Mouse (Mus musculus) spleen, postnatal 36 days (tissue): ENCODE measurements around the gene Slc25a43.
"Not testable (repeated sequence)": the region's sequence is repeated elsewhere in the genome, so short reads cannot be mapped to it uniquely, and the experiment has no call there.

Experiments
- DNase-seq, 2 experiments: peaks; one replicate each; pipeline ENCODE4 v3.0.0; 2022; ENCODE audit warnings: low spot score in 2 of 2, mixed read lengths in 1 of 2

Slc25a43 gene

DNA sequence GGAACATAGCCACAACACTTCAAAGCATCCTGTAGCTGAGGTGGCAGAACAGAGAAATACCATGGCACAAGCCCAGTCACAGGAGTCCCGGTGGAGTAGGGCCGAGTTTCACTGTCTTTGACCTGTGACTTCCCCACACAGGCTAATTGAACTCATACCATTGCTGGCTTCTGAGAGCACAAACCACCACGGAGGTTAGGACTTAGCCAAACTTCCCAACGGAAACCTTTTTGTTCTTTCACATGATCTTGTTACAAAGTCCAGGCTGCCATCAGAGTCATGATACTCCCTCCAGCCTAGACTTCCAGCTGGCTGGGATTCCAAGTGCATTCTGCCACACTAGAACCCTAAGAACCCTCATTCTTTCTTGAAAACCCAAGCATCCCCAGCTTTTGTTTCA, 34.2 kb downstream of the Slc25a43 start:
- DNase-seq, result no peak

DNA sequence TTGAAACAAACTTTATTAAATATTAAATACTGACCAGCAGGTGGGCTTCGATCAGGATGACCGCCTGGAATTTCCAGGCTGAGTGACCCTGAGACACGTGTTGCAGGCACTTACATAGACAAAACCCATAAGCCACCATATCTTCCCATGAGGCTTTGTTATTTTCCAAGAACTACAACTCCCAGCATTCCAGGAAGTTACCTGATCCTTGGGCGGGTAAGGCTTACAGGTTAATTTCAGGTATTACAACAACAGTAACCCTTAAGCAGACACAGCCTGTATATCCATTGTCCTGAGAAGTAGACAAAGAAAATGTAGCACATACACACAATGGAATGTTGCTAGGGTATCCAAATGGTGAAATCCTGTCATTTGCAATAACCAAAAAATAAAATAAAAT, 45.9 kb downstream of the Slc25a43 start:
- DNase-seq, result no peak

DNA sequence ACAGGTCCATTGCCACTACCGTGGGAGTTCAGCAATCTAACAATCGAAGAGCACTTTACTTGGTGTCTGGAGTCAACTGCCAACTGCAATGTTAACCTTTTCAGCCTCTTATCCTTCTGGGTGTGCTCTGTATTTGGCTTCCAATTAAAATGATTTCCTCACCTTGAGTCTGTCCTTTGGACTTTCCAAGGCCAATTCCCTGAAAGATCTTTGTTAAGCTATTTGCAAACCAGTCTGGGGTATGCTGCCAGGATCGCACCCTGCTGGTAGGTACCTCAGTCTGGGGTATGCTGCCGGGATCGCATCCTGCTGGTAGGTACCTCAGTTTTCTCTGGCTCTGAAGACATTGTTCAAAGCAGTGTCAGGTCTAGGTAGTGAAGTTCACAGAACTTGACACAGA, 51.1 kb downstream of the Slc25a43 start:
- DNase-seq, result no peak

DNA sequence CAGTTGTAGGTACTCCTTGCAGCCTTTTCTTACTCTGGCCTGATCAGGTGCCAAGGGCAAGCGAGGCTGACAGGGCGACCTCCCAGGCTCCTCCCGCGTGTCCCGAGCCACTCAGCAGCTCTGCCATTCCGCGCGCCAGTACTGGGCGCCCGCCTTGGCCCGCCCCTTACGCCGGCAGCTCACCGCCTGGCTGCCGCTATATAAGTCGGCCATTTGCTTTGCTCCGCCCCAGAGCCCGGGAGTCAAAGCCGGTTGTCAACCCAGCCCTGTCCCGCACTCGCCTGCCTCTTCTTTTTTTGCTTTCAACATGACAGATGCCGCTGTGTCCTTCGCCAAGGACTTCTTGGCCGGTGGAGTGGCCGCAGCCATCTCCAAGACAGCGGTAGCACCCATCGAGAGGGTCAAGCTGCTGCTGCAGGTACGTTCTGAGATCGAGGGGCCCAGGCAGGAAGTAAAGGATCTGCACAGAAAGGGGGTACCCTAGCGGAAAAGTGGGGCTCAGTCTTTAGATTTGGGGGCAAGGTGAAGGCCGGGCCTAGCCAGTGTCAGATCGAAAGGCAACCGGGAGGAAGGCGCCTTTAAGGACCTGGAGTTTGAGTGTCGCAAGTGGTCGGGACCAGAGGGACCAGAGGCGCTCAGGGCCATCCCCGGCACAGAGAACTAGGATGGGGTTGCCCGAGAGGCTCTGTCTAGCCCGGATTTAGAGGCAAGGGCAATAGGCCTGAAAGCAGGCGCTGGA, 52.1 kb downstream of the Slc25a43 start, which contains the start of gene Slc25a5:
Gene Slc25a5 (plus strand): TSS at position 228 of the 739 bp plus-strand sequence.
- peak; percentile 87 to 88 for DNase-seq

DNA sequence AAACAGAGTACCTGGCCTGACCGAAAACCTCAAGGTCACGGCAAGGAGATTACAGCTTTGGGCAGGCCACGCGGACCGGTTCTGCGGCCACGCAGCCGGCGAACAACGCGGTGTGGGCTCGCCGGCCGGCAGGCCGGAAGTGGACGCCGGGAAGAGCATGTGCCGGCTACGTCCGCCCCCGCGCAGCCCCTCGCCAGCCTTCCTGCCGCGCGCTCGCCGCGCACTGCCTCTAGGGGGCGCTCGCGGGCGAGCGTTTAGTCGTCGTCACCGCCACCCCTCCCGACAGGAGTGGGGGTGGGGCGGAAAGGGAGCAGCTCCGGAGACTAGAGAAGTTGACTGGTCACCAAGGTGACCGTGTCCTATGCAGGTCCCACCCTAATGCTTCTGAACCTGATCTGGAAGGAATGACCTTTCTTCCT, 52.7 kb downstream of the Slc25a43 start:
- peak; percentile 77 to 79 for DNase-seq

DNA sequence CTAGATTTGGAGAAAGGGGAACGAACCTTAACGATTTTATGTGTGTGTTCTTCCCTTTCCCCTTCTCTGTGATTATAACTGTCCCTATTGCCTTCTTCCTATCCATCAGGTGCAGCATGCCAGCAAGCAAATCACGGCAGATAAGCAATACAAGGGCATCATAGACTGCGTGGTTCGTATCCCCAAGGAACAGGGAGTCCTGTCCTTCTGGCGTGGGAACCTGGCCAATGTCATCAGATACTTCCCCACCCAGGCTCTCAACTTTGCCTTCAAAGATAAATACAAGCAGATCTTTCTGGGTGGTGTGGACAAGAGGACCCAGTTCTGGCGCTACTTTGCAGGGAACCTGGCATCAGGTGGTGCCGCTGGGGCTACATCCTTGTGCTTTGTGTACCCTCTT, 53.3 kb downstream of the Slc25a43 start:
- not testable (repeated sequence) for DNase-seq

DNA sequence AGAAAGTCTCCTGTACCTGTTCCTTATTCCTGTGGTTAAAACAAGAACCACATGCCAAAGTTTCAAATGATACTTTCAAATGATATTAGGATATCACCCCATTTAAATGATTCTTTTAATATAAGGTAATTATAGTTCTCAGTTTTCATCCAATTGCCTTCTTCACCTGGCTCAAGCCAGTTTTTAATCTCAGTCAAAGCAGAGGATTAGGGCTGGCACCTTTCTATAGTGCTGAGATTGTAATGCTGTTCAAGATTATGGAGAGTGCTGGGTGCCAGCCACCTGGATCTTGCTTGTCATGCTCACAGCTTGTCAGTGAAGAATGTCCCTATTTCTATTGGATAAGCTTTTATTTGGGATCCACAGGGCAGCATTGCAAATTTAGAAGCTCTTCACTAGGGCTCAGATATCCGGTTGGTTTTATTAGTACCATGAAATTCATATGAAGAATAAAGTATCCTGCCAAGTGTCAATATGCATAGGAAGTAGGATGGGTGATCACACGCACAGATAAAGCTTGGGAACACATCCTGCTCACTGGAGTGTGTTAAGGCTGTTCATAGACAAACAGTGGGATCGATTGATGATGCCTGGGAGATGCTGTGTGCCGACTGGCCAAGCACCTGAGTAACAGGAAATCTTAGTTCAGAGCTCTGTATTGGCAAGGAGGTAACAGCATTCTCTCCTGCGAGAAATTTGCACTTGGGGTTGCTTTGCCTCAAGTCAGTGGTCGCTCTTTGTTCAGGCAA, 55.8 kb downstream of the Slc25a43 start:
- DNase-seq, result no peak

DNA sequence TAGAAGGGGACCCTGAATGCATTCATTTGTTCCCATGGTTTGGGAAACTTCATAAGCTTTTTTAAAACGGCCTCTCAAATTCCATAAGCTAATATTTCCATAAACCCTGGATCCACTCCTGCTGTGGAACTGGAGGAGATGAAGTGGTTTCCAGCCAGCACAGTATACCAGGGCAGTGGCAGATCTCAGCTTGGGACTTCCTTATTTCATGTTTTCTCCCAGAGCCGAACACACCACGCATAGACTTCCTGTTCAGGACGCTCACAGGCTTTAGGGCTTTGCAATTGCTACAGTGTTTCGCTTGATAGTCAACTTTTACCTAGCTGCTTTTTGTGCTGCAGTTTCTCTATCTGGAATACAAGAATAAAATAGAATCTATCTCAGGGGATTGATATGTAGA, 59.7 kb downstream of the Slc25a43 start:
- peak in 1 of 2 experiments; percentile 28 for DNase-seq

DNA sequence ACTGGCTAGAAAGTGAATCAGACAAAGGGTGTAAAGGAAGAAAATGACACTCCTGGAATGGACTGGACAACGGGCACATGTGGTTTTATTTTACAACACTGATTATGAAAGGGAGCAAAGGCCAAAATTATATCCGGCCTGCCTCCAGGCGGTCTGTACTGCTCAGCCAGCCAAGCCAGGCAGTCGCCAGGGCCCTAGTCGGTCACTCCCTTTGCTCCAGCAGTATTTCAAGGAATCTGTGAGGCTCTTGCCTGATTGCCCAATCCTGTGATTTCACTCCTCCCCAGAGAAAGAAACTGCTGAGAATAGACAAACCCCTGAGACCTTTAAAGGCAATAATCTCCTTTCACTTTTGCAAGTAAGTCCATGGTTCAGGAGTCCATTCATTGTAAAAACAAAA, 60.7 kb downstream of the Slc25a43 start:
- no peak for DNase-seq

DNA sequence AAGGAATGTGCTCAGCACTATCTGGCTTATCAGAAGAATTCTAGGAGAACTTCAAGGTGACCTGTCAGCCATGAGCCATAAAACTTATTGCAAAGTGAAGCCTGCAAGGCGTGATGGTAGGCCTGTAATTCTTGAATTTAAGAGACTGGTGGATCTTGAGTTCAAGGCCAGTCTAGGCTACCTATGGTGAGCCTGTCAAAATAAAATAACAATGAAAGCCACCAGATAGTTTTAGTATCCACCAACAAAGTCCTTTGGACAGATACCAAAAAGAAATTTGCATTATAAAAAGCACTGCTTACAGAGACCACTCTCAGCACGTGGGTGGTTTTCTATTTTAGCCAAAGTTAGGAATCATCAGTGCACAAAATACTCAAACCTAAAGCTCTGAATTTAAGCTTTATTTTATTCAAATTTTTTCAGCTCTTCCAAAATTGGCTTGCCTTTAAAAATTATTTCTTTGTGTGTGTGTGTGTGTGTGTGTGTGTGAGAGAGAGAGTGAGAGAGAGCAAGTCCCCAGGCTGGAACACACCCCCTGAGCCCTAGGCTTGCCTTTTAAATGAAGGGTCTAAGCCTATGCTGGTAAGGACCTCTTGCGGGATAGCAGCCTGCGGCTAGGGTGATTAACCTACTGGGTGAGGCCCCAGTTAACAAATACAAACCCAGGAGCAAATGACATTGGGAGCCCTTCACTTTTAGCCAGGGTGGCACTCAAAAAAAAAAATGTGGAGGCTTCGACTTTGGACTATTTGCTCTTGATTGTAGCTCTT, 62.2 kb downstream of the Slc25a43 start:
- no peak for DNase-seq

DNA sequence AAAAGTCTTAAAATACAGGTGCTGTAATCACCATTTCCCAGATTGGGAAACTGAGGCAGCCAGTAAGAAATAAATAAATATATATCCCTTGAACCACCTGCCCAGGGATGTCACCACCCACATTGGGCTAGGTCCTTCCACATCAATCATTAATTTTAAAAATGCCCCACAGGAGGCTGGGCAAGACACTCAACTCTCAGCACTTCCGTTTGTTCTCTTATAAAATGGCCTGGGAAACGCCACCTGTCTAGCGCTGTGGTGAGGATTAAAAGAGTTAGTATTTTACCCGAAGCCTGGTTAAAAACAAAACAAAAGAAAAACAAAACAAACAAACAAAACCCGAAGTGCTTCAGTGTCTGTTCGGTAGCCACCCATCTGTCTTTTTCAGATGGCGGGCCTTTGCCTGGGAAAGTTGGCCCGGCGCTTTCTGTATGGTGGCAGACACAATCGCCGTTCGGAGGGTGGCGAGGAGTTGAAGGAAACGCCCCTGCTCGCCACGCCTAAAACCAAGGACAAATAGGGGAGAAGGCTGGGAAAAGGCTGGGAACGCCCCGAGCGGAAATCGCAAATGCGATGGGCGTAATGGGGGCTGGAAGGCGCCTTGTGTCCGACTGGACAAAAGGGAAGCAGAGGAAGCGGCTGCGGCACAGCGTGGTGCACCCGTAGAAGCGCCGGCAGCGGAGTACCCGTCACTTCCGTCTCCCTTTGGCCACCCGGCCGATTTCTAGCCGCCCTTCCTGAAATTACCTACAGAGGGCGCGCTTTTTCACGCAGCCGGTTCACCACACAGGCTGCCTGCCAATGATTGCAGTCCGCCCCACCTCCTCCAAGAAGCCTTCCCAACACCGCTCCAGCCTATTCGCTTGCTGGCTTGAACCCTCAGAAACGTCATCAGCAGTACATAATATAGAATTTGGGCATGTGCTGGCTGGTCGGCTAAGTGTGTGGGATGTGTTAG, 64.2 kb downstream of the Slc25a43 start:
- DNase-seq, result peak; percentile 84 to 85

DNA sequence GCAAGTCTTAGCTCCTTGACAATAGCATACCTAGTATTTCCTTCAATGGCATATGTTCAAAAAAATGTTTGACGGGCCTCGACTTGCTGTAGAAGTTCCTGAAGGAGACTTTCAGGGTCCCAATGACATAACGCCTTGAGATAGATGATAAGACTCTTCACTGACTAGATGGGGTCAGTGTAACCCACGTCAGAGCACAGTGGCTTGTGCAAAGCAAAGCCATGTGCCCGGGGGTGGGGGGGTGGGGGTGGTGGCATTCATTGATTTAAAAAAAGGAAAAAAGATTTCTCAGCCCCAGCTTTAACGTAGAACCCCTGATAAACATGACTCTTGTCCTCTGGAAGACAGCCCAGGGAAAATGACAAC, 64.8 kb downstream of the Slc25a43 start:
- DNase-seq, result no peak

DNA sequence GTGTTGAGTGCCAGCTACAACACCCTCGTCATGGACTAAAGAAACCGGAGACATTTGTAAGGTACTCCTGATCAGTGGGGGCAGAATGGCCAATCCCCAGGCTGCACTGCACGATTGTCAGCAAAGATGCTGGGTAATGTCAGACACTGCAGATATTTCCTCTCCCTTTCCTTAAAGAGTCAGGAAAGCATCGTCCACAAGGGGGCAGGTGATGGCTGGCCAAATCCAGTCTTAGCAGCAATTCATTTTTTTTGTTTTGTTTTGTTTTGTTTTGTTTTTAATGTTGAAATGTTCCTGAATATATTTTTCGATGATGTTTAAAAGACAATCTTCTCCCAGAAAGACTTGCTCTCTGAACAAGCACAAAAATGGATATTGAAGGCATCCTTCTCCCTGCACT, 67.9 kb downstream of the Slc25a43 start:
- DNase-seq, result no peak

DNA sequence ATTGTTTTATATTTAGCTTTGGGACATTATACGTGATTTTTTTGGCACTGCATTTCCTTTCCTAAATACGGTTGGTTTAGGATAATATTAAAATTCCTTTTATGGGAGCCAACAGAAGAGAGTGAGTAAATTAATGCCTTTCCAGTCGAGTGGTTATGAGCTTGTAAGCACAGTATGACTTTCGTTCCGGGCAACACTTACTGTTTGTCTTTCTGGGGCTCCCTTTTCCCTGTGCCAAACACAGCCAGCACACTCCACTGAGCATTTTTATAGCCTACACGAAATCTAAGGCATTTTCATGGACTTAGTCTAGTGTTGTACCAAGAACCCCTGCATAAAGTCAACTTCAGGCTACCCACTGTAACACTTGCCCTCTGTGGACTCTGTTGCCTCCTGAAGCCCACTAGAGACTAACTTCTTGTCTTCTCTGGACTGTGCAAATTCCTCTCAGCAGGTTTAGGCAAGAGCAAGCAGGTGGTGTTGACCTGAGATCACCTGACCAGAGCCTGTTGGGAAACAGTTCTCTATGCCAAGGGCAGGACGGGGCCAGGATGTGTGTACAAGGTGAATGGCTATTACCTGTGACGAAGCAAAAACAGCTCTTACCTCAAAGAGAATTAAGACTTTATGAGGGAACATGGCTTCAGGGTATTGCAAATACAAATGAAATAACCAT, 70.8 kb downstream of the Slc25a43 start:
- no peak for DNase-seq

DNA sequence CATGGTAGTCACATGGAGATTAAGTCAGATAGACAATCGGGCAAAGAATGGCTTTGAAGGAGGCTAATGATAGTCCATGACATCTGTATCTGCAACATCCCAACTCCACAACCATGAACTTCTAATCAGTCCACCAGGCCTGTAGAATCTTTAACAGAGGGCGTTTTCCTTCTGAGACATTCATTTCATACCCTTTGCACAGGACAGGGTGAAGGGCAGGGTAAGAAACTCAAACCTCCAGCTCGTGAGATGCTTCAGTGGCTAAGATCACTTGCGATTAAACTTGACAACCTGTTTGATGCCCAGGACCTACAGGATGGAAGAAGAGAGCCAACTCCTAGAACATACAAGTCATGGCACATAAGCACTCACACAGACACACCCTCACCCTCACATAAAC, 71.6 kb downstream of the Slc25a43 start:
- no peak for DNase-seq

DNA sequence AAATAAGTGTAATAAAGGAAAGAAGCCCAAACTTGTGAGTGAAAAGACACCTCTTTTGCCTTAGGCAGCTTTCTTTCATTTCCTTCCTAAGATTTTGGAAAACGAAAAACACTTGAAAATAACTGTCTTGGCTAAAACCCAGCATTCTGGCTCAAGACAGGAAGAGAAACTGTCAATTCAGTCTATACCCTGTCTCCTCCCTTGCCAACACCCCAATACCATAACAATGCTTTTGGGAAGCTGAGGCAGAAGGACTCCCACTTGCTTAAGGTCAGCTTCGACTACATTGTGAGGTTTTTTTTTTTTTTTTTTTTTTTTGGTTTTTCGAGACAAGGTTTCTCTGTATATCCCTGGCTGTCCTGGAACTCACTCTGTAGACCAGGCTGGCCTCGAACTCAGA, 72.0 kb downstream of the Slc25a43 start:
- no peak for DNase-seq

DNA sequence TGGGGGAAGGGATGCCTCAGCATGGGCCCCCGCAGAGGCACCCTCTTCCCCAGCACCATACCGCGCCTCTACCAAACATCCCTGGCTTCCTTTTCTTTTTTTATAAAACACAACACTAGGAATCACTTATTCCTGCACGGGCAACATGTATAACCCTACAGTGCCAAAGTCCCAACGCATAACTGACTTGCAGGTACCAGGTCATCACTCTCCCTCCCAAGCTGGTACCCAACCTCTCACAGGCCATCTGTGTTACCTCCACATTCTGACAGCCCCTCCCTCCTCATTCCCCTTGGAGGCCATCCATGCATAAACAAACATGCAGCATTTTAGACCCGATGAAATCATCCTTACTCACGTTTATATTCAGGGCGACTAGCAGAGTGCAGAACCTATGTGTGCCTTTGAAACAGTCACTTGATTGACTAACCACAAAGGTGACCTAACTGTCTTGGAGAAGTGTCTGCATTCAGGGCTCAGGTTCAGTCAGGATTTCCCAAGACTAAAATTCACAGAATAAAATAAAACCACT, 73.0 kb downstream of the Slc25a43 start:
- no peak for DNase-seq

DNA sequence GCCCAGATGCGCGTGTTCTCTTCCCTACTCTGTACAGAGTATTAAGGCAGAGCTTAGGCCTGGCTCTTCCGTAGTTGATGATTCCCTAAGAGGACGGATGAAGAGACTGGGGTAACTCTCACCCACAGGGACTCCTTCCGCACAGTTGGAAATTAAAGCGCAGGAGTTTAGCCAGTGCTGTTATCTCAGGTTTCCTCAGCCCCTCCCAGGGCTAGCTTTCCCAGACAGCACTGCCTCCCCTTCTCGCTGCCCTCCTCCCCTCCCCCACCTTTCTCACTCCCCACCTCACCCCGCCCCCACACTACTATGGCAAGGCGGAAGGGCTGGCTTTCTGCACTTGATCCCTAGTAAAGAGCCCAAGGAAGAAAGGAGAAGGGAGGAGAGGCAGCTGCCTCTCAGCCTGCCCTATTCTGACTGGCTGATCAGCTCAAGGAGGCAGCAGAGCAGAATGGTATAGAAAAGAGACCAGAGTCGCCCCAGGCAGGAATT, 73.5 kb downstream of the Slc25a43 start:
- no peak for DNase-seq

DNA sequence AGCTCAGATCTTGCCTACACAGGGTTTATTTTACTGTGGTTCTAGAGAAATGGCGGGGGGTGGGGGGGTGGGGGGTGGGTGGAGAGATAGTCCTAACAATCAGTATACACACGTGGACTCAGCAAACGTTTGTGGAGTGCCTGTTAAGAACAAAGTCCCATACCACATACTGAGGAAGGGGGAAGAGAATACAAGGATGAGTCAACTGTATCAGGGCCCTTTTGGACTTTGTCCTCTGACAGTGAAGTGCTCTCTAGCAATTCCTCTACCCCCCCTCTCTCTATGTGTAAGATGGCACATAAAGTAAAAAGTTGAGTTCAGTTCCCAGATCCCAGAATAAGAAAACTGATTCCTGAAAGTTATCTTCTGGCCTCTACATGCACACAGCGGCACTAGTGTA, 76.1 kb downstream of the Slc25a43 start:
- DNase-seq, result no peak

DNA sequence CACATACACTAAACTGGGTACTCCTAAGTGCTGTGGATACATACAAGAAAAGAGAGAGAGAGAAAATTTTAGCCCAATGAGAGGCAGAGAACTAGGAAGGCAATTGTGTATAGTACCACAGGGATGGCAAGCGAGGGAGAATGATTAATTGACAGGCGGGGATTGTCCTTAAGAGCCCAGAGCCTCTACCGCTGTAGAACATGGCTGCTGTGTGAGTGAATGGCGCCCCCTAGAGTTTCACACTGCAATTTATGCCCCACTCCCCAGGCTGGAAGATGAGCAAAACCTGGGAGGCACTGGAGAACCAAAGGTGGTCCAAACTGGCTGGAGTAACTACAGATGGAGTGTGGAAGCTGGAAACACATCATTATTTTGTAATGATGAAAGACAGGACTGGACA, 76.7 kb downstream of the Slc25a43 start:
- peak in 1 of 2 experiments; percentile 28 for DNase-seq
